Mouse (Mus musculus) midbrain, embryonic 14.5 days (tissue): ENCODE data around the gene Kntc1. TPM values are rescaled to one million over a fixed set of nuclear protein-coding genes. Genes with fewer than 3 reads are reported as not detected.

Experiments
- ATAC-seq: fragments of 200-750 bp; cut with Nextera tagmentation; 2 replicates; pipeline ENCODE4 v1.8.0; 2017; ENCODE audit warnings: moderate number of reproducible peaks, moderate library complexity; ENCODE audit not compliant: low FRiP score, low TSS enrichment
- DNase-seq: peaks from one replicate; pipeline ENCODE4 v3.0.0-alpha.2; 2015
- H3K27ac ChIP-seq: fragments of 300-500 bp; sonication (generic); replicated peaks from 2 replicates; pipeline ENCODE4 v1.5.1; 2014; ENCODE audit warnings: mild to moderate bottlenecking, low read depth, low read length, moderate library complexity
- H3K27me3 ChIP-seq: fragments of 300-500 bp; sonication (generic); 2 replicates; pipeline ENCODE4 v1.6.1; 2014; ENCODE audit warnings: low read length, control low read depth, mixed read lengths; ENCODE audit not compliant: control insufficient read depth, insufficient read depth
- H3K36me3 ChIP-seq: fragments of 300-500 bp; sonication (generic); 2 replicates; pipeline ENCODE4 v1.6.1; 2014; ENCODE audit warnings: low read length, control low read depth; ENCODE audit not compliant: control insufficient read depth, insufficient read depth
- H3K4me1 ChIP-seq: fragments of 300-500 bp; sonication (generic); 2 replicates; pipeline ENCODE4 v1.6.1; 2014; ENCODE audit warnings: mild to moderate bottlenecking, antibody characterized with exemption, low read length, control low read depth; ENCODE audit not compliant: control insufficient read depth, insufficient read depth
- H3K4me2 ChIP-seq: fragments of 300-500 bp; sonication (generic); 2 replicates; pipeline ENCODE4 v1.6.1; 2014; ENCODE audit warnings: mild to moderate bottlenecking, low read length, moderate library complexity
- H3K4me3 ChIP-seq: fragments of 300-500 bp; sonication (generic); replicated peaks from 2 replicates; pipeline ENCODE4 v1.5.1; 2014; ENCODE audit warnings: low read depth, low read length
- H3K9ac ChIP-seq: fragments of 300-500 bp; sonication (generic); replicated peaks from 2 replicates; pipeline ENCODE4 v1.6.1; 2014; ENCODE audit warnings: mild to moderate bottlenecking, low read length, moderate library complexity
- H3K9me3 ChIP-seq: fragments of 300-500 bp; sonication (generic); 2 replicates; pipeline ENCODE4 v1.6.1; 2016; ENCODE audit warnings: low read length, control low read depth, mixed read lengths; ENCODE audit not compliant: control insufficient read depth
- WGBS: fragments of 180-500 bp; shearing (Covaris S2); extraction: QIAGEN DNeasy Blood & Tissue Kit; methylation state at CpG from one replicate; pipeline ENCODE4 v1.1.7; 2014; 5-methylcytosine and 5-hydroxymethylcytosine counted together
- polyA plus RNA-seq: library from polyadenylated mRNA; unstranded; fragments of >200 nt; fragmentation: Nextera tagmentation; extraction: Ambion mirVana; gene quantifications from 2 replicates; pipeline ENCODE4 v1.2.1, GENCODE M21; 2014

The Kntc1 gene
- polyA plus RNA-seq, 1 experiment from 2014 or later, result 5.6 TPM

GRCm38 (mm10) chr5:123781864-123782263 is 32.3 kb downstream of the Kntc1 start:
- peaks cover 38% of the 10 kb centered on the region for H3K36me3 ChIP-seq
- 97% methylated on average over 4 of the region's 4 CpGs for whole genome bisulfite sequencing

GRCm38 (mm10) chr5:123788976-123789375 is 39.5 kb downstream of the Kntc1 start:
- no peak overlapping the region for H3K4me3 ChIP-seq
- WGBS, result 90% methylated on average over 7 of the region's 7 CpGs
- H3K36me3 ChIP-seq, result peaks cover 13% of the 10 kb centered on the region; the same call in 1 of the 2 replicates
- no peaks in the 10 kb centered on the region for H3K9me3 ChIP-seq
- no peak overlapping the region for H3K9ac ChIP-seq
- DNase-seq, result peak; percentile 0
- no peaks in the 10 kb centered on the region for H3K4me1 ChIP-seq
- no peak overlapping the region for H3K27ac ChIP-seq
- no peak for ATAC-seq
- no peak overlapping the region for H3K4me2 ChIP-seq
- H3K27me3 ChIP-seq, result no peaks in the 10 kb centered on the region

More at GRCm38 (mm10) chr5:123781864-123782263, 32.3 kb downstream of the Kntc1 start:
- Histone ChIP-seq H3K27ac (no peak overlapping the region), H3K9me3 (no peaks in the 10 kb centered on the region), H3K4me1 (no peaks in the 10 kb centered on the region), H3K4me2 (no peak overlapping the region), H3K4me3 (no peak overlapping the region), H3K9ac (no peak overlapping the region), H3K27me3 (no peaks in the 10 kb centered on the region)
- DNase-seq (no peak), ATAC-seq (no peak)

DNA sequence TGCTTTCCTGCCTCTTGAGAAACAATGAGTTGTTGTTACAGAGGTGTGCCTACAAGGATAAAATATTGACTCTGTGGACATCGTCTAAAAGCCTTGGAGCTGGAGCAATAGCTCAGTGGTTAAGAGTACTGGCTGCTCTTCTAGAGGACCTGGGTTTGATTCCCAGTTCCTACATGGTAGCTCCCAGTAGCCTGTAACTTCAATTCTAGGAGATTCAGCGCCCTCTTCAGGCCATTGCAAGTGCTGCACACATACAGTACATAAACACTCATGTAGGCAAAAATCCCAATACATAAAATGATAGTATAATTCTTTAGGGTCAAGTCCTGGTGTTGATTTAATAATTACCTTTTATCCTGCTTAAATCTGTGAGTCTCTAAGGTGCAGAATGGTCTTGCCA is 43.6 kb downstream of the Kntc1 start:
- Histone ChIP-seq H3K9ac (no peak overlapping the region), H3K36me3 (peaks cover 13% of the 10 kb centered on the region; the same call in 1 of the 2 replicates), H3K4me1 (no peaks in the 10 kb centered on the region), H3K9me3 (no peaks in the 10 kb centered on the region), H3K27me3 (no peaks in the 10 kb centered on the region), H3K27ac (no peak overlapping the region), H3K4me3 (no peak overlapping the region), H3K4me2 (no peak overlapping the region)
- WGBS, result 84% methylated on average over 2 of the region's 2 CpGs
- DNase-seq (no peak), ATAC-seq (no peak)

DNA sequence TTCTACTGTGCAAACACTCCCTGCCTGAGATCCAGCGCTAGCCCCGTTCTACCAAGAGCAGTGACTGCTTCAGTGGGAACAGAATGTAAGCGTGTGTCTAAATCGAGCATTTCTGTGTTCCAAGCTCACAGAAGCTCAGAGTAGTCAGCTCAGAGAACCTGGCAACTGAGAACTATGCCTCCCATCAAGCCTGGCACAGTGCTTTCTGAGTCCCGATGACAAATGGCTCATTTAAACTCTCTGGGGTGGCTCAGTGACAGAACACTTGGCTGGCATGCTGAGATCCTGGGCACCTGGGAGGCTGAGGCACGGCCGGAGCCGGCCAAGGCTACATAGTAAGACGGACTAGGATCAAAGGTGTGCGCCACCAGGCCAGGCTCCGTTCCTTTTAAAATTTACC is 56.8 kb downstream of the Kntc1 start:
- Histone ChIP-seq H3K4me1 (no peaks in the 10 kb centered on the region), H3K9me3 (no peaks in the 10 kb centered on the region), H3K9ac (no peak overlapping the region), H3K4me2 (no peak overlapping the region), H3K36me3 (peaks cover 8% of the 10 kb centered on the region), H3K27me3 (no peaks in the 10 kb centered on the region), H3K4me3 (no peak overlapping the region), H3K27ac (no peak overlapping the region)
- no peak for DNase-seq
- ATAC-seq, result no peak
- 94% methylated on average over 11 of the region's 11 CpGs for WGBS

DNA sequence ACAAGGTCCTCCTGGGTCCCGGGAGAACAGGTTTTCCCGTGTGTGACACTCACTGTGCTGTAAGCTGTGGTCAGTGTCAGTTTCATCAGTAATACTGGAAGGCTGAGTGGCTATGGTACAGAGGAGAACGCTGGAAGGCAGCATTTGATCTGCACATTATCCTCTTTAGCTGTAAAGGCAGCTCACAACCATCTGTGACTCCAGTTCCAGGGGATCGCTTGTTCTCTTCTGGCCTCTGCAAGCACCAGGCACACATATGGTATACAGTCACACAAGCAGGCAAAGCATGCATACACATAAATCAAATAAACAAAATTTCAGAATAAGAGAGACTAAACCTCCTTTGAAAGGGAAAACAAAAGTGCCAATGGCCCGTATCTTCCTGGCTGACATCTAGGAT is 59.0 kb downstream of the Kntc1 start:
- ATAC-seq (no peak), DNase-seq (no peak)
- H3K4me3 ChIP-seq, result no peak overlapping the region
- no peak overlapping the region for H3K9ac ChIP-seq
- H3K4me1 ChIP-seq, result no peaks in the 10 kb centered on the region
- H3K9me3 ChIP-seq, result no peaks in the 10 kb centered on the region
- no peak overlapping the region for H3K4me2 ChIP-seq
- H3K27ac ChIP-seq, result no peak overlapping the region
- WGBS, result 92% methylated on average over 5 of the region's 5 CpGs
- no peaks in the 10 kb centered on the region for H3K36me3 ChIP-seq
- H3K27me3 ChIP-seq, result no peaks in the 10 kb centered on the region

- ATAC-seq (no peak), DNase-seq (no peak)
- H3K4me3 ChIP-seq, result no peak overlapping the region
- H3K4me2 ChIP-seq, result no peak overlapping the region
- H3K36me3 ChIP-seq, result no peaks in the 10 kb centered on the region
- no peak overlapping the region for H3K9ac ChIP-seq
- no peak overlapping the region for H3K27ac ChIP-seq
- H3K9me3 ChIP-seq, result no peaks in the 10 kb centered on the region
- 92% methylated on average over 13 of the region's 13 CpGs for WGBS
- no peaks in the 10 kb centered on the region for H3K27me3 ChIP-seq
- no peaks in the 10 kb centered on the region for H3K4me1 ChIP-seq
Observed at GRCm38 (mm10) chr5:123809156-123809555, 59.6 kb downstream of the Kntc1 start.

- Histone ChIP-seq H3K27me3 (no peaks in the 10 kb centered on the region), H3K27ac (no peak overlapping the region), H3K4me3 (no peak overlapping the region), H3K4me1 (no peaks in the 10 kb centered on the region), H3K9ac (no peak overlapping the region), H3K36me3 (peaks cover 3% of the 10 kb centered on the region; the same call in 1 of the 2 replicates), H3K9me3 (no peaks in the 10 kb centered on the region), H3K4me2 (no peak overlapping the region)
- WGBS, result 89% methylated on average over 7 of the region's 7 CpGs
- ATAC-seq (no peak), DNase-seq (no peak)
Observed at GRCm38 (mm10) chr5:123816891-123817290, 67.4 kb downstream of the Kntc1 start.

DNA sequence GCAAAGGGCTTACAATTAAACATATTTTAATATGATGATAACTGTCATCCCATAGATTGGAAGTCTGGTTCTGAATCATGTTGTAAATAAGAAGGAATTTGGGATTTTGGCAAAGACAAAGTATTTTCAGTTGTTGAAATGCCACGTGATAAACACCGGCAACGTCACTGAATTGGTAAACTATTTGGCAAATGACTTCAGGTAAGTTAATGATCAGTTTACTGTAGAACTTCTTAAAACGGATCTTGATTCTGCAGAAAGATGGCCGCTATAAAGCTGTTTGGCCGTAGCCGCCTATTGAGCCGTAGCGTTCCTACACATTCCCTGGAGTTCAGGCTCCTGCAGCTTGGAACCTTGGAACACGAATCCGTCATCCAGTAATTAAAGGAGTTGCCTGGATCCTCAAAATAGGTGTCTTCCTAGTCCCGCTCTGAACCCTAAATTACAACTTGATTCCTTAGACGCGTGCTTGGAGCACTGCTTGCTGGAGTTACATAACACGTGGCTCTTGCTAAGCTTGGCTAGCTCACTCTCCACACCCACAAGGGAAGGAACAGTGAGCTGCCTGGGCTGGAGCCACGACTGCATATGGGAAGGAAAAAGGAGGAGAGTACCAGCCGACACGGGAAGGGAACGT is 69.5 kb downstream of the Kntc1 start:
- no peak overlapping the region for H3K4me2 ChIP-seq
- no peak overlapping the region for H3K9ac ChIP-seq
- WGBS, result 95% methylated on average over 19 of the region's 19 CpGs
- no peaks in the 10 kb centered on the region for H3K27me3 ChIP-seq
- ATAC-seq (no peak), DNase-seq (no peak)
- no peaks in the 10 kb centered on the region for H3K4me1 ChIP-seq
- peaks cover 3% of the 10 kb centered on the region; the same call in 1 of the 2 replicates for H3K36me3 ChIP-seq
- no peaks in the 10 kb centered on the region for H3K9me3 ChIP-seq
- H3K27ac ChIP-seq, result no peak overlapping the region
- H3K4me3 ChIP-seq, result no peak overlapping the region

GRCm38 (mm10) chr5:123820501-123821263 is 71.2 kb downstream of the Kntc1 start:
- H3K36me3 ChIP-seq, result no peaks in the 10 kb centered on the region
- H3K4me2 ChIP-seq, result no peak overlapping the region
- H3K4me1 ChIP-seq, result no peaks in the 10 kb centered on the region
- H3K9ac ChIP-seq, result no peak overlapping the region
- ATAC-seq (no peak), DNase-seq (no peak)
- H3K9me3 ChIP-seq, result no peaks in the 10 kb centered on the region
- no peaks in the 10 kb centered on the region for H3K27me3 ChIP-seq
- H3K4me3 ChIP-seq, result no peak overlapping the region
- 88% methylated on average over 9 of the region's 9 CpGs for WGBS
- H3K27ac ChIP-seq, result no peak overlapping the region
